Mouse (Mus musculus) hindbrain, embryonic 10.5 days (tissue): ENCODE measurements around the gene Wdr90. TPM values are rescaled to one million over a fixed set of nuclear protein-coding genes. Genes with fewer than 3 reads are reported as not detected.

Experiments used
- DNase-seq: peaks from one replicate; pipeline ENCODE4 v3.0.0-alpha.2; 2017; ENCODE audit warnings: low spot score
- H3K27ac ChIP-seq: fragments of 300-500 bp; sonication (generic); 2 replicates; pipeline ENCODE4 v1.5.1; 2016; ENCODE audit warnings: mild to moderate bottlenecking, moderate library complexity
- H3K27me3 ChIP-seq: fragments of 300-500 bp; sonication (generic); 2 replicates; pipeline ENCODE4 v1.6.1; 2016; ENCODE audit warnings: mild to moderate bottlenecking; ENCODE audit not compliant: poor library complexity, insufficient read depth, severe bottlenecking
- H3K36me3 ChIP-seq: fragments of 300-500 bp; sonication (generic); 2 replicates; pipeline ENCODE4 v1.6.1; 2016; ENCODE audit warnings: mild to moderate bottlenecking, moderate library complexity
- H3K4me1 ChIP-seq: fragments of 300-500 bp; sonication (generic); replicated peaks from 2 replicates; pipeline ENCODE4 v1.6.1; 2016; ENCODE audit warnings: mild to moderate bottlenecking
- H3K4me3 ChIP-seq: fragments of 300-500 bp; sonication (generic); 2 replicates; pipeline ENCODE4 v1.5.1; 2016; ENCODE audit warnings: mild to moderate bottlenecking, moderate library complexity
- H3K9me3 ChIP-seq: fragments of 300-500 bp; sonication (generic); 2 replicates; pipeline ENCODE4 v1.6.1; 2016; ENCODE audit warnings: mild to moderate bottlenecking, moderate library complexity
- WGBS: fragments of 180-500 bp; shearing (Covaris S2); methylation state at CpG from one replicate; pipeline ENCODE4 v1.1.7; 2016; 5-methylcytosine and 5-hydroxymethylcytosine counted together
- polyA plus RNA-seq: library from polyadenylated mRNA; unstranded; fragments of >200 nt; fragmentation: Nextera tagmentation; extraction: Ambion mirVana; gene quantifications from 2 replicates; pipeline ENCODE4 v1.2.1, GENCODE M21; 2016

The Wdr90 gene
- polyA plus RNA-seq, 1 experiment from 2014 or later = 46.0 TPM

DNA sequence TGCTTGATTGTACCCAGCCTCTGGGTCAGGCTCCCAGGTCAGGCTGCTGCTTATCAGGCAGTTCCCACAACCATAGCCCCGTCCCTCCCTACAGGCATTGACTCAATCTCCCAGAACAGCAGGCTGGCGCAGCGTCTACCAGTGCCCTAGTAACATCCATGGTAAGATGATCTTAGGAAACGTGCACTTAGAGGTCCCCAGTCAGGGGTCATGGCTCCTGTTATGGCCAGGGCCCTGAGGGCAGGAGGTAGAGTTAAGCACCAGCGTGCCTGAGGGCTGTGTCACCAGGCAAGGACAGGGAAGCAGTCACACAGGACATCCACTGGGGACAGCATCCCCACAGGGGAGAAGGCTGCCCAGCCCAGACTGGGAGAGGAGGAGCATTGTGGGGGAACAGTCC is 21.0 kb upstream of the Wdr90 start:
- H3K9me3 ChIP-seq = no peaks in the 10 kb centered on the region
- peaks cover 65% of the 10 kb centered on the region for H3K36me3 ChIP-seq
- peaks cover 85% of the 10 kb centered on the region for H3K4me1 ChIP-seq
- peak overlapping the region; percentile 93 for H3K27ac ChIP-seq
- 17% methylated on average over 5 of the region's 5 CpGs for WGBS
- H3K27me3 ChIP-seq = no peaks in the 10 kb centered on the region; the same call in 1 of the 2 replicates
- peak; percentile 39 for DNase-seq
- H3K4me3 ChIP-seq = no peak overlapping the region

DNA sequence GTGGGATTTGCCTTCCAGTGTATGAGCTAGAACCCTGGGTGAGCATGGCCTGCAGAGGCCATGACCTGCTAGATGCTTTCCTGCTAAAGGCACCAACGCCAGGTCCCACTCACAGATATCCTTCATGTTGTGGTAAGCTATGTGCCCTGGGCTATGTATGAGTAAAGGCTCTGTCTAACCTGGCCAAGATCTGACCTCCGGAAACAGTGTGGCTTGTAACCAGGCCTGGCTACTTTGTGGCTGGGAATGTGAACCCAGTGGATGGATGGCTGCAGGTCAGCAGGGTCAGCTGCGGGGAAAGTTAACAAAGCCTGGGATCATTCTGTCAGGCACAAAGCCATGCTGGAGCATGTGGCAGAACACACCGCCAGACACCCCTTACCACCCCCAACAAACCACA is 20.4 kb upstream of the Wdr90 start:
- no peaks in the 10 kb centered on the region for H3K9me3 ChIP-seq
- H3K4me1 ChIP-seq = peaks cover 91% of the 10 kb centered on the region
- no peaks in the 10 kb centered on the region; the same call in 1 of the 2 replicates for H3K27me3 ChIP-seq
- H3K4me3 ChIP-seq = no peak overlapping the region
- peak; percentile 79 for DNase-seq
- 11% methylated on average over 4 of the region's 4 CpGs for WGBS
- peak overlapping the region; percentile 93 for H3K27ac ChIP-seq
- H3K36me3 ChIP-seq = peaks cover 68% of the 10 kb centered on the region

DNA sequence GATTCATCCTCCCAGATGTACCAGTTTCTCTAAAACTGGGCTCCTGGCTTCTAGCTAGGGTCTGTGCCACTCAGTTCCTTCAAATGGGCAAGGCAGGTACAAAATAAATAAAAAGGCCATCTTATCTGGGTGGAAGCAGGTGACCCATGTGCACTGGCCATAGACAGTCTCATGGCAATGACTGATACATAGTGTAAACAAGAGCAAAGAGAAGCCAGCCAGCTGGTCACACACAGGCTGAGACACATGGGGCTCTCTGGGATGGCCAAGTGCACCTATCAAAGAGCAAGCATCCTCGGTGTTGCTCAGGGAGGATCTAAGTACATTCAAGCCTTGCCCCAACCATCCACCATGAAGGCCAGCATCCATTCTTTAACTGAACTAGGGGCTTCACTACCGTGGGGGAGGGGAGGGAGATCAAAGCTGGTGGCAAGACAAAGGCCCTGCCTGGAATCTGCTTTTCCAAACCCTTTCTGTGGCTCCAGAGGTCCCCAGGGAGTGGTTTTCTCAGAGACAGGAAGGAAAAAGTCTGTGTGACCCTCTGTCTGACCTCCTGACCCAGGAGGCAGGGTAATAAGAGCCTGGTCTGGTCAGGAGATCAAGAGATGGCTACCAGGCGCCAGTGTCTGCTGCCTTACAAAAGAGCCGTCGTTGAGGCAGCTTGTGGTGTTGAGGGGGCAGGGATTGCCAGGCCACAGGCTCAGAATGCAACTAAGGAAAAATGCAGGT is 19.8 kb upstream of the Wdr90 start:
- Histone ChIP-seq H3K27me3 (no peaks in the 10 kb centered on the region; the same call in 1 of the 2 replicates), H3K4me1 (peaks cover 95% of the 10 kb centered on the region), H3K4me3 (peak overlapping the region; percentile 29), H3K27ac (peak overlapping the region; percentile 93), H3K36me3 (peaks cover 68% of the 10 kb centered on the region), H3K9me3 (no peaks in the 10 kb centered on the region)
- peak; percentile 88 for DNase-seq
- 4% methylated on average over 5 of the region's 5 CpGs for WGBS

DNA sequence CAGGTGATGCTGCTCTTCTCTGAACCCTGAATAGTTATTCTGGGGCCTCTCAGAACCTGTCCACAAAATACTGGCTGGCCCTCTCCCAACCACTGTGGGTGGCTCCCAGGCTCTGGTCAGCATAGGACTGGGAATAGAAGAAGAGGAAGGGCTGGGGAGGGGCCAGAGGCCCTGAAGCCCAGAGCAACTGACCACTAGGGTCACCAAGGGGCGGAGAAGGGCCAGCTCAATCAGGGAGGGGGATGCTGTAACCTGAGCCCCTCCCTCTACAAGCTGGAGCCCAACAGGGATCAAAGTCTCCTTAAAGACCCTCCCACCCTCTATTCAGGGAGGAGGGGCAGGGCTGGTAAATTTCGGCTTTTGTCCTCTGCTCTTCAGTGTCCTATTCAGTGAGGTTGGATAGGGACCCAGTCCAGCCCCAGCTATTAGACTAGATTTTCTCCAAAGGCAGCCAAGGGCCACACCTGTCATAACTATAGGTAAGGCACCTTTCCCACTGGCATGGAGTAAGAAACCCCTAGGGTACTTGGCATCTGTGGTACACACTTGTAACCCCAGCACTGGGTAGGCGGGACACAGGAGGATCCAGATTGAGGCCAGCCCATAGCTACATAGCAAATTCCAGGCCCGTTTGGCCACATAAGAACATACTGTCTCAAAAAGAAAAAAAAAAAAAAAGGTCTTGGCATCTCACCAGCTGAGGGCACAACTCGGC is 19.1 kb upstream of the Wdr90 start, which contains the start of gene Wfikkn1:
Gene Wfikkn1, minus strand, starts transcription at position 663 of the 715 bp plus-strand sequence.
- H3K4me3 ChIP-seq = peak within 1 kb of the TSS; percentile 29
- DNase-seq = peak; percentile 76
- H3K27ac ChIP-seq = peak within 1 kb of the TSS; percentile 93
- WGBS = 12% methylated on average over 5 of the region's 5 CpGs
- H3K4me1 ChIP-seq = peaks cover 94% of the 10 kb centered on the region
- H3K9me3 ChIP-seq = no peaks in the 10 kb centered on the region
- peaks cover 63% of the 10 kb centered on the region for H3K36me3 ChIP-seq
- H3K27me3 ChIP-seq = no peaks in the 10 kb centered on the region; the same call in 1 of the 2 replicates

DNA sequence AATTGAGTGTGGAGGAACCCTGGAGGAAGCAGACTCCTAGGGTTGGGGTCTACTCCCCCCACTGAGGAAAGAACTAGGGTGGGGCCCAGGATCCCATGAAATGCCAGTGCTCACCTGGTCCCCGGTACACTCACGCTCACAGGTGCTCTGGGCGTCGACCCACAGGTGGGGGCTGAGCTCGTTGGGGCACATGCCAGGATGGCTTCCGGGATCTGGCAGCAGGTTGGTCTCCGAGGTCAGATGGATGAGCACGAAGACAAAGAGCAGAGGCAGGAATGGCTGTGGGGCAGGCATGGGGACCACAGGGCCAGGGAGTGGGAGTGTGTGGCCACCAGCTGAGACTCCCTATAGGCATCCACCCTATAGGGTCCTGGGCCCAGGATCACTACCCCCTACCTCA is 18.4 kb upstream of the Wdr90 start:
- Histone ChIP-seq H3K9me3 (no peaks in the 10 kb centered on the region), H3K4me3 (peak overlapping the region; percentile 29), H3K27me3 (no peaks in the 10 kb centered on the region; the same call in 1 of the 2 replicates), H3K4me1 (peaks cover 93% of the 10 kb centered on the region), H3K27ac (peak overlapping the region; percentile 93), H3K36me3 (peaks cover 59% of the 10 kb centered on the region)
- no peak for DNase-seq
- WGBS = 66% methylated on average over 8 of the region's 8 CpGs

DNA sequence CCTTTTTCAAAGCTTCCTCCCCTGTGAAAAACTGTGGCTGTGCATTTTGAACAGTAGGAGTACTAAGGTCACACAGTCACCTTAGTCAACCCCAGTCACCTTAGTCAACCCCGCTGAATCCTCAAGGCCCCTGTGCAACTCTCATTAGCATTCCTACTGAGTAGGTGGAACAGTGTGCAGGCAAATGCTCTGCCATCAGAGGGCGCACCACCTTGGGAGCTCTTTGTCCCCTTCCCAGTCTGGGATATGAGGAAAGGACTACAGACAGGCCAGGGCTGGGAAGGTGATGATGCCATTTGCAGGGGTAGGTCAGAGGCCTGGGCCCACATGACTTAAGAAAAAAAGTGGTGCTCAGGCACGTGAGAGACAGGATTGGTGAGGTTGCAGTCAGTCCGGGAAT is 18.0 kb upstream of the Wdr90 start:
- Histone ChIP-seq H3K9me3 (no peaks in the 10 kb centered on the region), H3K4me3 (peak overlapping the region; percentile 29), H3K4me1 (peaks cover 92% of the 10 kb centered on the region), H3K27me3 (no peaks in the 10 kb centered on the region; the same call in 1 of the 2 replicates), H3K36me3 (peaks cover 54% of the 10 kb centered on the region), H3K27ac (peak overlapping the region; percentile 93)
- 39% methylated on average over 4 of the region's 4 CpGs for WGBS
- DNase-seq = peak; percentile 64

DNA sequence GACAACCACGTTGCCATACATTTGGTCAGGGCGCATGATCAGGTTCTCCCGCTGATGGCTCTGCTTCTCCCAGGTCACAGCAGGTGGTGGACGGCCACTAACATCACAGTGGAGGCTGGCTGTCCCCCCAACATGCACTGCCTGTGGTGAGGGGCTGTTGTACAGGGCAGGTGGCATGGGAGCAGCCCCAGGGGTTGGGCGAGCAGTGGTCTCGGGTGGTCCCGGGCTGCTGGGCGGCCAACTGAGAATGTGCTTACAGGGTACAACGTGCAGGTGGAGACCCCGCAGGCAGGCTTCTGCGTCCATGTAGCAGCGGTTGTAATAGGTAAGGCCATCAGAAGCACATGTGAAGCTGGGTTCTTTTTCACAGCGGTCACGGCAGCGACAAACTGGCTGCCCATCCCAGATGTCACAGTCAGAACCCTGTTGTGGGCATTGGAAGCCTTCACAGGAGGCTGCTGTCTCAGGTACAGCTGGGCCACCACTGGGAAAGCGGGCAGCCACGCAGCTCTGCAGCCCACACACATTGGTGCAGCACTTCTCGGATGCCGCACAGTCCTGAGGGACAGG is 17.4 kb upstream of the Wdr90 start:
- H3K36me3 ChIP-seq = peaks cover 48% of the 10 kb centered on the region
- no peak for DNase-seq
- peaks cover 92% of the 10 kb centered on the region for H3K4me1 ChIP-seq
- 83% methylated on average over 19 of the region's 19 CpGs for WGBS
- peak overlapping the region; percentile 93; the same call in 1 of the 2 replicates for H3K27ac ChIP-seq
- no peaks in the 10 kb centered on the region for H3K9me3 ChIP-seq
- peak overlapping the region; percentile 29 for H3K4me3 ChIP-seq
- no peaks in the 10 kb centered on the region; the same call in 1 of the 2 replicates for H3K27me3 ChIP-seq

DNA sequence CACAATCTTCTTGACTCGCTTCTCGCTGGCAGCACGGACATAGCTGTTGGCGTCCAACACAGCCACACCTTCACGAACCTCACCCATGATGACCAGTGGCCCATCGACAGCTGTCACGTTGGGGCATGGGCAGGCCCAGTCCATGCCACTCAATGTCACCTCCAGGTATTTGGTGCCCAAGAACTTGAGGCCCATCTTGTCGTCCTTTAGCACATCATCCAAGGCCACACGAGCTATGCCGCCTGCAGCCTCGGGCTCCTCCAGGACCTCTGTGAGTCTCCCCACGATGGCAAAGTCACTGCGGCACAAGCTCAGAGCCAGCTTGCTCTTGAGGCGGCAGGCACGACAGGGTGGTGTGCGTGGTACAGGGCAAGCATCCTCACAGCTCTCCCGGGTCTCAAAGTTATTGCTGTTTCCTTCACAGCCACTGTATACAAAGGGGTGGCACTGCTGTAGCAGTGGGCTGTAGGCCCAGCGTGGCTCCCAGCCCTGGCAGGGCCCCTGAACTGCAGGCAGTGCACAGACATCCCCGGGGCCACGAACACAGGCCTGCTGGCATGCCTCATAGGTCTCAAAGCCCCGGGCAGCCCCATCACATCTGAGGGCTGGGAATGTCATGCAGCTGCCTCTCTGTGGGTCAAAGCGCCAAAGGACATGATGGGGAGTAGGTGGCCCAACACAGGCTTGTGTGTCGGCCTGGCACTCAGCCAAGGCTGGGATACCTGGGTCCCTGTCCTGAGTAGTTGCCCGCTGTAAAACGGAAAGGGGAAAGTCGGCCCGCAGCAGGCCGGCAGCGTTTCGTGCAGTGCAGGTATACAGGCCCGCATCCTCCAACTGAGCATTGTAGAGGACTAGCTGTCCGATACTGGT is 16.7 kb upstream of the Wdr90 start:
- H3K4me1 ChIP-seq = peaks cover 90% of the 10 kb centered on the region
- no peaks in the 10 kb centered on the region for H3K27me3 ChIP-seq
- DNase-seq = no peak
- WGBS = 94% methylated on average over 32 of the region's 32 CpGs
- H3K36me3 ChIP-seq = peaks cover 41% of the 10 kb centered on the region
- no peaks in the 10 kb centered on the region for H3K9me3 ChIP-seq
- H3K27ac ChIP-seq = peak overlapping the region; percentile 12
- peak overlapping the region; percentile 29; the same call in 1 of the 2 replicates for H3K4me3 ChIP-seq

DNA sequence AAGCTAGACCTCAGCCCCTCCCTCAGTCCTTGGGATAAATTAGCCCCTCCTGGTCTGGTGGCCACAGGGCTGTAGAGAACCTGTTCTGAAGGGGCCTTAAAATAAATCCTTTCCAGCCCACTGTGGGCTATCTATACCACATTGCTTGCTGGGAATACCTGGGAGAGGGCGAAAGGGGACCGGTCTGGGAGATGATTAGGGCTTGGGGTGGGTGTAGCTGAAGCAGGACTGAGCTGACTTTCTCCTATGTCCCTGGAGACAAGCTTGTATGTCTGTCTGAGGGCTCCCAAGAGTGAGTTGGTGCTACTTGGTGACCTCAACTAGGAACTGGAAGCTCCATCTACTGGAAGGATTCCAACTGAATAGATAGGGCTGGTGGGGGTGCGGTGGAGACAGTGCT is 15.7 kb upstream of the Wdr90 start:
- H3K4me1 ChIP-seq = peaks cover 83% of the 10 kb centered on the region

DNA sequence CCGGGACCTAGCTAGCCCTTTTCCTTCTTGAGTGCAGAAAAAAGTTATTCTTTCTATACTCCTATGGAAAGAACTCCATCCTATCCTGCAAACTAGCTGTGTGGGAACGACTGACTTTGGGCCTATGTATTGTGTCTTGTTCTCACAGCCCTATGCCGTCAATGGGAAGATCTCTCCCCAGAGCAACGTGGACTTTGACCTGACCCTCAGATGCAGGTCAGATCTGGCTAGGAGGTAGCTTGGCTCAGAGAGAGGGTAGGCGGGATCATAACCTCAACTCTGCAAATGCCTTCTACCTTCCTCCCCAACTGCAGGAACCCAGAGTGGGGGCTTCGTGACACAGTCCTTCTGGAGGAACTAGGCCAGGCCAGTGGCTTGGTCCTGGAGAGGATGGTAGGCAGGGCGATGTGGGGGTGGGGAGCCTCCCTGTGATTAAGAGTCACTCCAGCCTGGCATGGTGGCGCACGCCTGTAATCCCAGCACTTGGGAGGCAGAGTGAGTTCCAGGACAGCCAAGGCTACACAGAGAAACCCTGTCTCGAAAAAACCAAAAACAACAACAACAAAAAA is 15.1 kb upstream of the Wdr90 start:
- Histone ChIP-seq H3K9me3 (no peaks in the 10 kb centered on the region), H3K4me1 (peaks cover 77% of the 10 kb centered on the region), H3K36me3 (peaks cover 32% of the 10 kb centered on the region), H3K27me3 (no peaks in the 10 kb centered on the region), H3K4me3 (peak overlapping the region; percentile 73), H3K27ac (peak overlapping the region; percentile 92)
- DNase-seq = no peak
- WGBS = 55% methylated on average over 10 of the region's 10 CpGs

More for the DNA sequence above, 15.7 kb upstream of the Wdr90 start:
- H3K4me3 ChIP-seq = peak overlapping the region; percentile 73; the same call in 1 of the 2 replicates
- no peak for DNase-seq
- H3K27me3 ChIP-seq = no peaks in the 10 kb centered on the region
- H3K27ac ChIP-seq = no peak overlapping the region
- 98% methylated on average over 3 of the region's 3 CpGs for WGBS
- H3K9me3 ChIP-seq = no peaks in the 10 kb centered on the region
- H3K36me3 ChIP-seq = peaks cover 32% of the 10 kb centered on the region

DNA sequence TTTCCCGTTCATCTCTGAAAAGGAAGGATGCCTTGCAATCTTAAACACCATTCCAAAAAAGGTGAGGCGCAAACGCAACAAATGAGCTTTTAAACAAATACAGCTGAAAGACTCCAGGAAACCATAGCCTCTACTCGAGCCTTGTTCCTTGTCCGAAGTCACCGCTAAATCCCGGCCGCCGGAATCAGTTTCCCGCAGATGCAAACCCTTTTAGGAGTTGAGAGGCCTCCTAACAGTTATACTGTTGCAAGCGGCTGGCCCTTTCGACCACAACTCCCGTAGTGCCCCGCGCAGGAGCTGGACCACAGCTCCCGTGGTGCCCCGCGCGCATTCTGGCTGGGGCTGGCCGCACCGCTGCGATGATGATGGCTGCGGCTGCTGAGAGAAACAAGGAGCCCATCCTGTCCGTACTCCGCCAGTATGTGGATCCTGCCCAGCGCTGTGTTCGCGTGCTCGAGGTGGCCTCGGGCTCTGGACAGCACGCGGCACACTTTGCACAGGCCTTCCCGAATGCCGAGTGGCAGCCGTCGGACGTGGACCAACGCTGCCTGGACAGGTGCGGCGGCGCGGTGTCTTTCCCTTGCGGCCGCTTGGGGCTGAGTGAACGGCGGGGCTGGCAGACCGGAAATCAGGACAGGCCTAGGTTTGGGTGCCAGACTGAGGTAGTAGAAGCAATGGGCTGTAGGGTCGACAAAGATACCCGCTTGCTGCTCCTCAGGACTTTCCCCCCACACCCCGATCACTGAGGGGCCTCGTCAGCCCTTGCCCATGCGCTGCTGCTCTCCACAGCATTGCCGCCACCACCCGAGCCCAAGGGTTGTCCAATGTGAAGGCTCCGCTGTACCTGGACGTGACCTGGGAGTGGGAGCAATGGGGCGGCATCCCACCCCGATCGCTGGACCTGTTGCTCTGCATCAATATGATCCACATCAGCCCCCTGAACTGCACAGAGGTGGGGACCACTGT is 14.2 kb upstream of the Wdr90 start:
- Histone ChIP-seq H3K36me3 (peaks cover 32% of the 10 kb centered on the region), H3K9me3 (no peaks in the 10 kb centered on the region), H3K4me1 (peaks cover 67% of the 10 kb centered on the region), H3K27ac (peak overlapping the region; percentile 92), H3K4me3 (peak overlapping the region; percentile 73), H3K27me3 (no peaks in the 10 kb centered on the region)
- 1% methylated on average over 59 of the region's 59 CpGs for WGBS
- peak; percentile 90 for DNase-seq
